Mouse (Mus musculus) ovary, postnatal 36 days (tissue): ENCODE measurements around the gene Sgcd.
"Not testable (repeated sequence)": the region's sequence is repeated elsewhere in the genome, so short reads cannot be mapped to it uniquely, and the experiment has no call there.

Experiments
- DNase-seq: peaks from one replicate; pipeline ENCODE4 v3.0.0; 2022; ENCODE audit warnings: low spot score, mixed read lengths

Sgcd gene

DNA sequence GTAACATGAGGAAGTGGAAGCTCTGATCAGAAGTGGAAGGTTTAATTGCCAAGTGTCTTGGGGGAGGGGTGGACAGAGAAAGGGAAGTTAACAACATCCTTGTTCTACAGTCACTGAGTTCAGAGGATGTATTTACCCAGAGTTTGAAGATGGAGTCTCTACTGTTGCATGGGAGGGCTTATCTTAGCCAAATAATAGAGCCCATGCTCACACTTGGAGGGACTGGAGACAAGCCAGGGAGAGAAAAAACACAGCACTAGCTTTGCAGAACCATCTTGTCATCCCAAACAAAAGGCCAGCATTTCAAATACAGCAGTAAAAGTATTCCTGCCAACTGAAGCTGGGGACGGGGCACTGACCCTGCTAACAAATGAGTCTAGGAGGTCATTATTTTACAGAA, 212.8 kb downstream of the Sgcd start:
- DNase-seq: no peak

DNA sequence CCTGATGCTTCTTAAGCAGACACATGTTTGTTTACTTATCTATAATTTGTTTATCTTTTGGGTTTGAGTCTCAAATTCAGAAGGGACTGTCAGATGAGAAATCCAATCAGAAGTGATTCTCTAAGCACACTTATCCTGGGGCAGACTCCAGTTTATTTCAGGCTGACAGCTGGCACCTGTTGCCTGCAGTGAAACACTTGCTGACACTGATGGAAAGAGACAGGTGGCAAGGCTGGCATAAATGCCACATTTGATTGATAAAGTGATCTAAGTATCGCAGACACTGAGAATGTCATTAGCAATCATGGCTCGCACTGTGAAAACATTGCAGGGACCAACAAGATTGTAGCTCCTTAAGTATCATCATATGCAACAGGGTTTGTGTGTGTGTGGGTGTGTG, 222.9 kb downstream of the Sgcd start:
- DNase-seq: no peak

GRCm38 (mm10) chr11:47763569-47763968, 225.2 kb downstream of the Sgcd start:
- DNase-seq: not testable (repeated sequence)

- DNase-seq: no peak
These were observed 229.8 kb downstream of the Sgcd start for GRCm38 (mm10) chr11:47759015-47759414.

DNA sequence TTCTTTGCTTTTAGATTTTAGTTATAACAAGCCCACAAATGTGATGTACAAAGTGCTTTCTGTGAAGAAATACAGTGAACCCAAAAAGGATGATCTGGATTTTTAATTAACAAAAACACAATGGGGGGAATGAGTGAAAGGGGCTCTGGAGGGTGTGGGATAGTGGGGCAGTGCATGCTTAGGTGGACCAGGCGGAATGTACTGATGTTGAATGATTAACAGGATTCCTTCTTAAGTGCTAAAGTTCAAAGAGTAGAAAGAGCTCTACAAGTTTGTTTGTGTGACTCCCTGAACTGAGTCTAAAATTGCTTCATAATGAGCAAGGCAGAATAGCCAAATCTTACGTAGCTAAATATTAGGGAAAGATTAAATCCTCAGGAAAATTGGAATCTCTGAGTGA, 246.0 kb downstream of the Sgcd start:
- DNase-seq: no peak

GRCm38 (mm10) chr11:47704930-47705787, 283.6 kb downstream of the Sgcd start:
- no peak for DNase-seq

- no peak for DNase-seq
These were observed 293.2 kb downstream of the Sgcd start for GRCm38 (mm10) chr11:47695611-47696010.

DNA sequence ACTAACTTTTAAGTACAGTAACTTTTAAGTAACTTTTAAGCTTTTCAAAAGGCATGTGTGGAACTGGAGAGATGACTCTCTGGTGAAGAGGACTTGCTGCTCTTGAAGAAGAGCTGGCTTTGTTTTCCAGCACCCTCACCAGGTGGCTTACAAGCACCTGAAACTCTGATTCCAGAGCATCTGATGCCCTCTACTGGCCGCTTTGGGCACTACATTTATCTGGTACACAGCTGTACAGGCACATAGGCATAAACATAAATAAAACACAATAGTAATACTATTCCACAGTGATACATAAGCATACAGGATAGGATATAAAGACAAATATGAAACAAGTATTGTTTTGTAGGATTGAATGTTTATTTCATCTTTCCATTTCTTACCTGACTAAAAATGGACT, 330.6 kb downstream of the Sgcd start:
- peak; percentile 12 for DNase-seq

DNA sequence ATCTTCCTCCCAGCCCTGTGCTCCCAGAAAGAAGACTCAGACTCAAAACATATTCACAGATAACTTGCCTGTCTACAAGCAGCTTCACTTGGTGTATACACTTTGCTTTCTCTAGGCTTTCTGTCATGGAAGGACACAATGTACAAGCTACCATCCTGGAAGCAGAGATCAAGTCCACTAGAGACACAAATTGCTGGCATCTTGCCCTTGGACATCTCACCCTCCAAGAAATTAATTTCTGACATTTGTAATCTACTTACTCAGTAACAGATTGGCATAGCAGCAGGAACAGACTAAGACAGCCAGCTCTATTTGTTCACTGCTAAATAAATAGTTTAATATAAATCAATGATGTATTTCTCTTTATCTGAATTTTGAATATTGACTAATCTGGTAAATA, 342.9 kb downstream of the Sgcd start:
- DNase-seq: no peak

- DNase-seq: no peak
These were observed 347.1 kb downstream of the Sgcd start for GRCm38 (mm10) chr11:47641567-47642259.

GRCm38 (mm10) chr11:47640556-47640955, 348.2 kb downstream of the Sgcd start:
- DNase-seq: no peak

DNA sequence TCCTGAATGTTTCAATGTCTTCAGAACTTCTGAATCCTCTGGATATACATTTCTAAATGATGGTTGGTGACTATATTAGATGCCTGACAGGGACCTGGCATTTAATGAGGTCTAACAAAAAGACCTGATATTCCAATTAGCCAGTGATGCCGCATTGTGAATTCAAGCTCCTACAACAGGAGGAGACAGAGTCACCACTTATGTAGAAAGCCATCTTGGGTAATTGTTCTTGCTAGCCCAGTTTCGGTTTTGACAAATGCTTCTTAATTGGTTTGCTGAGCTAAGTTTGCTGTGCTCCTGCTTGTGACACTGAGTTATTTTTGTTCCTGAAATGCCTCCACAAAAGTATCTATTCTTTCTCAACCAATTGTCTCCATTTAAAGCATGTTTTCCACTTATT, 358.6 kb downstream of the Sgcd start:
- DNase-seq: no peak

- no peak for DNase-seq
These were observed 378.9 kb downstream of the Sgcd start for GRCm38 (mm10) chr11:47609892-47610291.

- no peak for DNase-seq
These were observed 414.1 kb downstream of the Sgcd start for GRCm38 (mm10) chr11:47574635-47575034.

DNA sequence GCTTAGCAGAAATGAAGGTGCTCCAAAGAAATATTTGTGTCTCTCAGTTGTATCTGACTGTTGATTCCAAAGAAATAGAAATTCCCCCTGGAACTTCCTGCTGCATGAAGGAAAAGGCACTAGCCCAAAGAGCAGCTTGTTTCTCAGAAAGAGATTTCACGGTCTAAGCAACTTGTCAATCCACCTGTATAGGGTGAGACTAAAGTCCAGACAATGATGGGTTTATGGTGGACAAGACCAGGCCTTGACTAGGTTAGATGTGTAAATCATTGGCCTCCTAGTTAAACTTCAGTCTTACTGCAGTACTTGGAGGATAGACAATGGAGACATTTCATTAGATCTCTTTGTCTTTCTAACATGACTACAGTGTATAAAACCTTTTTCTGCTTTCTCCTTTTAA, 420.3 kb downstream of the Sgcd start:
- DNase-seq: no peak

DNA sequence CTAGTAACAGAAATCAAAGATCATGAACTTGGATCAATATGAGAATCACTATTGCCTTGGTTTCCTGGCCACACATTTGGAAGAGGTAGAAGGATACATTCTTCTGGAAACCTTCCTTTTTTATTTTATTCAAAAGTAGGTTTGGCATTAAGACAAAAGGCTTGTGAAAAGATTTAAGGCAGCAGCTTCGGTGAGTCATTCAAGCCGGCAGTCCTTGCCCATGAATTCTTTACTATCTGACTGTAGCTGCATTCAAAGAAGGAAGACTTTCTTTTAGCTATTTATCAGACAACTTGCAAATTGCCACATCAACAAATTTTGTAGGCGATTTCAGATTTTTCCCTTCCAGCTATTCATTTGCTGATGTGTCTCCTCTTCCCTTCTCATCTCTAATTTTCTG, 422.6 kb downstream of the Sgcd start:
- no peak for DNase-seq

DNA sequence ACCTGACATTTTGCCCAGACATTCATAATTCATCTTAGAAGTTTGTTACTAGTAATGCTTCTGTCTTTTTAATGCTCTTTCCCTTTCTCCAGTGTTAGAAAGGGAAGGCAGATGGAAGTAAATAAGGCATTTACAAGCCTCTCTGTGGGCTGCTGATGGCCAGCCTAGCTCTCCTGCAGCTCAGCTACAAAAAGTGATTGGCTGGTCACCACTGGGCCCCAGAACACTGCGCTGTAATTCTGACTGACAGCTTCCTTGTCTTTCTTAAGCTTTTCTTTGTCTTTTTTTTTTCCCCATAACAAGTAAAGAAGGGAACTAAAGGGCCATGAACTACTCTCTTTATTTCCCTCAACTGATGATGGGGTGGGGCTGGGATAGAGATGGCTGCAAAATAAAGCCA, 463.9 kb downstream of the Sgcd start:
- no peak for DNase-seq

DNA sequence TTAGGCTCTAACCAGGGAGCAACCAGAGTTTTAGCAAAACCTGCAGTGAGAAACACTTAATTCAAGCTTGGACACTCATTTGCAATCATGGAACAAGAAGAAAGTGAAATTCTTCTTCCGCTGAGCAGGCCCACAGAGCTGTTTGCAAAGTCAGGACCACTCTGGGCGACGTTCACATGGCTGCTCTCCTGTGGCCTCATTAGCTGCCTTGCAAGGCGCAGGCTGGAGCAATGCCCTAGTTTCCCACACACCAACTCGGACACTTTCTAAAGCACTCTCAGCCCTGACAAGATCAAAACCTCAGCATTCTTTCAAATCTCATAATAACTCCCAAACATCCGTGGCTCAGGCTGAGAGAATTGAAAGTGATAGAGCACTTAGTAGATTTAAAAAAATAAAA, 480.7 kb downstream of the Sgcd start:
- no peak for DNase-seq

DNA sequence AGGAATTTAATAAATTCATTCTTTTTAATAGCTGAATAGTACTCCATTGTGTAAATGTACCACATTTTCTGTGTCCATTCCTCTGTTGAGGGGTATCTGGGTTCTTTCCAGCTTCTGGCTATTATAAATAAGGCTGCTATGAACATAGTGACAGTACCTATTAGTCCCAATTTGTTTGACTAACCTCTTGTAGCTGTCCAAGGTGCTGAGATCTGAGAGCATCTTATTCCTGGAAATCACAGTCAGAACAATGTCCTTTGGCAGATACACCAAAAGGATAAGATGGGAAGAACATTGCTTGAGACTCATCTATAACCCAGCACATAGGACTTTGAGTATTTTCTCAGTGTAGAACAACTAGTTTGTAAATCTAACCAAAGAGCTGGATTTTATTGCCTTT, 485.5 kb downstream of the Sgcd start:
- not testable (repeated sequence) for DNase-seq

DNA sequence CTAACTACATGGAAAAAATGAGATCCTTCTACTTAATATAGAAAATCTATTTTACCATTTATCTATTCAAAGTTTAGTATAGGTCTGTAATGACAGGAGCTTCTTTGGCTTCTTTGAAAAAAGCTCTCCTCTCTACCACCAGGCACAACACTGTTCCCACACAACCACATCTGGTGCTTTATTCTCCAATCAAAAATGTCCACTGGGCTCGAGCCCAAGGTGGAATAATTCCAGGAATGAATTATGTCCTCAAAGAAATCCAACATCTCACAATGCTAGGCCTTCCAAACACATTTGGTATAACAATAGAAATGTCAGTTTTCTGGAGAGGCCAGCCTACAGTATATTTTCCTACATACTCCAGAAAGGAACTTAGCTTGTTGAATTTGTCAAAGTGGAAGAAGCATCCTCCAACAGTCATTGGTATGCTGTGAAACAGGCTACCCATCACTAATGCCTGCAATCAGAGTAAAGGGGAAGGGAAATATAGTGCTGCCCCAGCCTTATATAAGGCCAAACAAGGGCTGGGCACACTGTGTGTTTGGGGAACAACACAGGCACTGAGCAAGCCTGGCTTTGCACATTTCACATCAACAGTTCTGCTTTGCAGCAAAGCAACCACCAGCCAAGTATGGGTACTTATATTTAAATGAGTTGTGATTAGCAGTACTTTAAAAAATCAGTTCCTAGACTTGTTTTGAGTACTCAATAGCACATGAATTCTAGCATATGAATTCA, 515.1 kb downstream of the Sgcd start:
- no peak for DNase-seq

DNA sequence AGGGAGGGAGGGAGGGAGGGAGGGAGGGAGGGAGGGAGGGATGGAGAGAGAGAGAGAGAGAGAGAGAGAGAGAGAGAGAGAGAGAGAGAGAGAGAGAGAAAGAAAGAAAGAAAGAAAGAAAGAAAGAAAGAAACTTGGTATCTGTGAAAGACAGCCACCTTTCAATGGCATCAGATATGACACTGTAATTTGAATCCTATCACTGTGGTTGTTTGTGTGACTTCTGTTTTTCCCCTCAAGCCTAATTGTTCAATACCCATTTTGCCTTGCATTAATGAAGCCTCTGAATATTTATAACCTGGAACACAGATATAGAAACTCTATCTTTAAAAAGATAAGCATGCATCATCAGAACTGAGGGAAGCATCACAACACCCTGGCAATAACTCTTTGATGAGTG, 528.1 kb downstream of the Sgcd start:
- not testable (repeated sequence) for DNase-seq

DNA sequence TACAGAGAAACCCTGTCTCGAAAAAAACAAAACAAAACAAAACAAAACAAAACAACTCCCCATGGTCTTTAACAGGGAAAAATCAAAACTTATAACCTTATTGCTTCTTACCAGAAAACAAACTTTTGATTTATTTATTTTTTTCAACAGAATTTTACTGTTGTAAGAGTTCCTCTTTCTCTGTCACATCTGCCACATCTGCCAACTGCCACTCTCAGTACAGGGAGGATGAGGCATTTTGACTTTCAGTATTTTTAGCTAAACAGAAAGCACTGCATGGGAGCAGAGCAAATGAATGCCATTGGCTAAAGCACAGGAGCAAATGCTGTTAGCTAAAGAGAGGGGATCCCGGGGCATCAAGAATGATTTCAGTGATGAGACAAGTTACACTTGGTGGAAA, 528.6 kb downstream of the Sgcd start:
- no peak for DNase-seq

DNA sequence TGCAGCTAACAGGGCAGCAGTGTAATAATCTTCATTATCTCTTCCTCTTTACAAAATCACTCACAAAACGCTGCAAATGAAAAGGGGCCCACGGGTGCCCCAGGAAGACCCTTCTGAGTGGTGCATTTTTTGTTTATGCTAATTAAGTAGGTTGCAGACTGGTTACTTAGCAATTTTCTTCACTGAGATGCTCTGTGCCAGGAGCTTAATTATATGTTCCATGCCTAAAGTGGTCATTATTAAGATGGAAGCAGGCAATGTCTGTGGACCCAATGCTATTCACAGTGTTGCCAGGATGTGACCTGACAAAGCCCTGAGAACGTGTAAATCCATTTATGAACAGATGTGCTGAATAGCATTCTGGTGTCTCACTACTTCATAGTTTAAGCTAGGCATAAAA, 529.6 kb downstream of the Sgcd start:
- no peak for DNase-seq
